Mouse (Mus musculus): ENCODE measurements around the gene Ece1.

DNA sequence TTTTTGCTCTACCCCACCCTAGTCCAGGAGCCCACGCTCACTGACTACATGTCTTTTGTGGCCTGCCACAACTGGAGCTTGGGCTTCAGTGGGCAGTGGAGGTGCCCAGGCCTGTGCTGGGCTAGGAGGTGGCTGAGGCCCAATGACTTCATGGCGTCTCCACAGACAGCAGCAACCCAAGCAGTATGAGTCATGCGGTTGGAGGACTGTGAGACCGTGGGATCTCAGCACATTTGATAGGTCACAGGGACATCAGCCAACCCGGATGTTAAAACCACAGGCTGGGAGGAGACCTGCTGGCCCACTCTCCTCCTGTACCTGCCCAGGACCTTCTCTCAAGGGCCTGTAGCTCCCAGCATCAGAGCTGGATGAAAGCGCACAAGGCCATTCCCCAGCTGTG is 8.2 kb upstream of the Ece1 start:
- TF ChIP-seq CTCF (IDR thresholded peaks at IDR 0.05; ENCODE audit: low read depth) = no peak
- no peak for TF ChIP-seq EP300 (IDR thresholded peaks at IDR 0.05; ENCODE audit: low read depth)
